Mouse (Mus musculus): ENCODE measurements around the gene Olfr424.

Gene Olfr424

GRCm38 (mm10) chr1:174131217-174131616 is at the start of gene Olfr424:
TSS of gene Olfr424 (plus strand) at chr1:174131517.
- no peak for DNase-seq

GRCm38 (mm10) chr1:174084031-174084430 is 47.3 kb upstream of the Olfr424 start, which contains the start of gene Olfr429:
TSS of gene Olfr429 (plus strand) at chr1:174084331.
- no peak for DNase-seq

- no peak for DNase-seq
Measured at GRCm38 (mm10) chr1:174096591-174096990, 34.7 kb upstream of the Olfr424 start, which contains the start of gene Olfr427. TSS of gene Olfr427 (plus strand) at chr1:174096891.

- no peak for DNase-seq
Measured at GRCm38 (mm10) chr1:174103735-174104134, 27.6 kb upstream of the Olfr424 start.

- DNase-seq = no peak
Measured at GRCm38 (mm10) chr1:174121062-174121461, 10.3 kb upstream of the Olfr424 start, which contains the start of gene Olfr231. TSS of gene Olfr231 (minus strand) at chr1:174121162.

- no peak for DNase-seq
Measured at GRCm38 (mm10) chr1:174131999-174132398, 682 bp downstream of the Olfr424 start.

GRCm38 (mm10) chr1:174141384-174141783 is 10.1 kb downstream of the Olfr424 start:
- DNase-seq = no peak

- DNase-seq = no peak
Measured at GRCm38 (mm10) chr1:174146696-174147095, 15.4 kb downstream of the Olfr424 start.

- DNase-seq = no peak
Measured at GRCm38 (mm10) chr1:174149289-174149688, 18.0 kb downstream of the Olfr424 start.

GRCm38 (mm10) chr1:174155333-174155732 is 24.0 kb downstream of the Olfr424 start, which contains the start of gene Olfr420:
TSS of gene Olfr420 (plus strand) at chr1:174155633.
- DNase-seq = no peak

- DNase-seq = no peak
Measured at GRCm38 (mm10) chr1:174157622-174158021, 26.3 kb downstream of the Olfr424 start.

GRCm38 (mm10) chr1:174158512-174158911 is 27.2 kb downstream of the Olfr424 start:
- DNase-seq = no peak

- DNase-seq = no peak
Measured at GRCm38 (mm10) chr1:174159095-174159494, 27.8 kb downstream of the Olfr424 start.

GRCm38 (mm10) chr1:174169024-174169423 is 37.7 kb downstream of the Olfr424 start:
- no peak for DNase-seq

- DNase-seq = no peak
Measured at GRCm38 (mm10) chr1:174170706-174171501, 39.6 kb downstream of the Olfr424 start.

GRCm38 (mm10) chr1:174171537-174171936 is 40.2 kb downstream of the Olfr424 start:
- no peak for DNase-seq

GRCm38 (mm10) chr1:174172605-174173004 is 41.3 kb downstream of the Olfr424 start, which contains the start of gene Spta1:
TSS of gene Spta1 (plus strand) at chr1:174172776.
- no peak for DNase-seq

Data from right cerebral cortex, postnatal 14 days (tissue).